Mouse (Mus musculus): ENCODE measurements around the gene Il17rc. TPM values are rescaled to one million over a fixed set of nuclear protein-coding genes. Genes with fewer than 3 reads are reported as not detected.
A peak's percentile ranks its signal among the peaks of the same experiment; 100 is the strongest.

Gene Il17rc
- polyA plus RNA-seq, 1 experiment from 2014 or later: 73.6 TPM

GRCm38 (mm10) chr6:113499346-113499745 lies 28.1 kb downstream of the Il17rc start:
- TF ChIP-seq EP300 (optimal IDR thresholded peaks at IDR 0.05) (no peak), CTCF (IDR thresholded peaks at IDR 0.05; ENCODE audit: low read depth) (no peak)
- no peak for DNase-seq (ENCODE audit: low spot score)
- Histone ChIP-seq H3K4me2 (replicated peaks; ENCODE audit: low read depth) (no peak overlapping the region), H3K4me3 (ENCODE audit: low read depth, low read length) (no peak overlapping the region), H3K9ac (ENCODE audit: low read length) (no peak overlapping the region), H3K27ac (replicated peaks) (no peak overlapping the region), H3K9me3 (ENCODE audit: control insufficient read depth, low read length) (no peaks in the 10 kb centered on the region), H3K36me3 (ENCODE audit: control insufficient read depth, insufficient read depth, low read length) (no peaks in the 10 kb centered on the region), H3K27me3 (ENCODE audit: control insufficient read depth, insufficient read depth, low read length) (0 out of 2 replicates have a peak, but pooled peaks cover 3% of the 10 kb centered on the region), H3K4me1 (replicated peaks; ENCODE audit: control insufficient read depth, insufficient read depth) (no peaks in the 10 kb centered on the region)
- 70% methylated on average over 6 of the region's 6 CpGs for WGBS
- ATAC-seq (ENCODE audit: low FRiP score, low TSS enrichment): no peak

DNA sequence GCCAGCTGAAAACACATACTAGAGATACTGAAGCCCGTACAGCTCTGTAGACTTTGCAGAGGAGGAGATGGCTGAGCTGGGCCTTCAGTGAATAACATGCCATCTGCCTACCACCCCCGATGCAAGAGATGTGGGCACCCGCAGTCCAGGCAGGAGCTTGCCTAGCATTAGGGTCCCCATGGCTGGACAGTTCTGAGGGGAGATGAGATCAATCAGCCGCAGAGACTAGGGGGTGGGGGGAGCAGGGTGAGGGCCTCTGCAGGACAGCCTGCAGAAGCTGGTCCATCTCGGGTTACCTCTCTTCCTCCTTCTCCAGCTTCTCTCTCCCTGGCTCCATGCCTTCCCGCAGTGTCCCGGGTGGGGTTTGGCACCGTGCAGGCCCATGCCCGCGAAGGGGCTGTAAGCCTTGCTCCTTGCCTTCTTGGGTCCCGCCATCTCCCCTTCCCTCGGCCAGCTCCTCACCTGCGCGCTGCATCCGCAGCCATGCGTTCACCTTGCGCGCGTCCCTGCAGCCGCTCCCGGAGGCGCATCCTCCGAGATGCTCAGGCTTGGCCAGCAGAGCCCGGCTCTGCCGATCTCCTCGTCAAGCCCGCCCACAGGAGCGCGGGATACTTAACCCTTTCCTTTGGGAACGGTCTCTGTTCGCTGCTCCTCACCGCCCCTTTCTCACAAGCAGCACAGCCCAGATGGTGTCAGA lies 30.3 kb downstream of the Il17rc start, which contains the start of gene Prrt3:
Prrt3 (minus strand) TSS at position 544 of the 697 bp plus-strand sequence.
- H3K9me3 ChIP-seq (ENCODE audit: control insufficient read depth, low read length): no peaks in the 10 kb centered on the region
- H3K4me3 ChIP-seq (ENCODE audit: low read depth, low read length): peak within 1 kb of the TSS; percentile 28
- TF ChIP-seq CTCF (IDR thresholded peaks at IDR 0.05; ENCODE audit: low read depth): no peak
- TF ChIP-seq EP300 (optimal IDR thresholded peaks at IDR 0.05): no peak
- DNase-seq (ENCODE audit: low spot score) (no peak), ATAC-seq (ENCODE audit: low FRiP score, low TSS enrichment) (0 out of 2 replicates have a peak, but pooled peaks have one; percentile 21)
- 4% methylated on average over 25 of the region's 32 CpGs for WGBS
- no peak within 1 kb of the TSS for H3K27ac ChIP-seq (replicated peaks)
- H3K36me3 ChIP-seq (ENCODE audit: control insufficient read depth, insufficient read depth, low read length): no peaks in the 10 kb centered on the region
- no peaks in the 10 kb centered on the region for H3K4me1 ChIP-seq (replicated peaks; ENCODE audit: control insufficient read depth, insufficient read depth)
- 0 out of 2 replicates have a peak, but pooled peaks cover 3% of the 10 kb centered on the region for H3K27me3 ChIP-seq (ENCODE audit: control insufficient read depth, insufficient read depth, low read length)
- peak within 1 kb of the TSS; percentile 13; the same call in 1 of the 2 replicates for H3K9ac ChIP-seq (ENCODE audit: low read length)
- peak within 1 kb of the TSS; percentile 44 for H3K4me2 ChIP-seq (replicated peaks; ENCODE audit: low read depth)

DNA sequence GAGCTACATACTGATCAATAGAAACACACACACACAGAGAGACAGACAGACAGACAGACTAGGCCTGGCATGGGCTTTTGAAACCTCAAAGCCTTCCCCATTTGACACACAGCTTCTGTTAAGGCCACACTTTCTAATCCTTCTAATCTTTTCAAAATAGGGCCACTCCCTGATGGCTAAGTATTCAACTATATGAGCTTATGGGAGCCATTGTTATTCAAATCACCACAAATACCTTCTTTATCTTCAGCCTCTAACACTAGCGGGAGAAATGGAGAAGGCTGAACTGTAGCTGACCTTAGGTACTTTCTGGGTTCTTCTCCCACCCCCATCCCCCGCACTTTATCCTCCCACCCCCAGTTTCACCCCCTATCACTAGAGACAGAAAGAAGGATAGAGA lies 31.6 kb downstream of the Il17rc start:
- no peak overlapping the region for H3K9ac ChIP-seq (ENCODE audit: low read length)
- 71% methylated on average over 2 of the region's 2 CpGs for WGBS
- no peaks in the 10 kb centered on the region for H3K9me3 ChIP-seq (ENCODE audit: control insufficient read depth, low read length)
- no peak for TF ChIP-seq EP300 (optimal IDR thresholded peaks at IDR 0.05)
- TF ChIP-seq CTCF (IDR thresholded peaks at IDR 0.05; ENCODE audit: low read depth): no peak
- DNase-seq (ENCODE audit: low spot score) (no peak), ATAC-seq (ENCODE audit: low FRiP score, low TSS enrichment) (no peak)
- 0 out of 2 replicates have a peak, but pooled peaks cover 3% of the 10 kb centered on the region for H3K27me3 ChIP-seq (ENCODE audit: control insufficient read depth, insufficient read depth, low read length)
- no peaks in the 10 kb centered on the region for H3K36me3 ChIP-seq (ENCODE audit: control insufficient read depth, insufficient read depth, low read length)
- H3K4me3 ChIP-seq (ENCODE audit: low read depth, low read length): no peak overlapping the region
- H3K27ac ChIP-seq (replicated peaks): no peak overlapping the region
- H3K4me2 ChIP-seq (replicated peaks; ENCODE audit: low read depth): no peak overlapping the region
- H3K4me1 ChIP-seq (replicated peaks; ENCODE audit: control insufficient read depth, insufficient read depth): no peaks in the 10 kb centered on the region

DNA sequence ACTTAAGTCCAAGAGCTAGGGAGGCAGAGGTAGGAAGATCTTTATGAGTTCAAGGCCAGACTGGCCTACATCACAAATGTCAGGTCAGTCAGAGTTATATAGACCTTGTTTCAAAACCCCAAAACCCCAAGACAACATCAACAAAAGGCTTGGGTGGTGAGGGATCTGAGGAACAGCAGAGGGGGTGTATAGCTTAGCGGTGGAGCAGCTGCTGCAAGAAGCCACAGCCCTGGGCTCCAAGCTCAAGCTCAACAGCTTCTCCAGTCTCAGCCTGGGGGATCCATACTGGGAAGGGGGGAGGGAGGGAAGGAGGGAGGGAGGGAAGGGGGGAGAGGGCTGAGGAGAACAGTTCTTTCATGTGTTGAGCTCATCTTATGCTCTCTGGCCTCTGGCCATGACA lies 34.5 kb downstream of the Il17rc start:
- Histone ChIP-seq H3K27ac (replicated peaks) (no peak overlapping the region), H3K27me3 (ENCODE audit: control insufficient read depth, insufficient read depth, low read length) (0 out of 2 replicates have a peak, but pooled peaks cover 3% of the 10 kb centered on the region), H3K9ac (ENCODE audit: low read length) (no peak overlapping the region), H3K4me1 (replicated peaks; ENCODE audit: control insufficient read depth, insufficient read depth) (no peaks in the 10 kb centered on the region), H3K9me3 (ENCODE audit: control insufficient read depth, low read length) (no peaks in the 10 kb centered on the region), H3K36me3 (ENCODE audit: control insufficient read depth, insufficient read depth, low read length) (no peaks in the 10 kb centered on the region), H3K4me2 (replicated peaks; ENCODE audit: low read depth) (no peak overlapping the region), H3K4me3 (ENCODE audit: low read depth, low read length) (no peak overlapping the region)
- WGBS: 76% methylated on average over 1 of the region's 1 CpGs
- no peak for DNase-seq (ENCODE audit: low spot score)
- TF ChIP-seq CTCF (IDR thresholded peaks at IDR 0.05; ENCODE audit: low read depth): no peak
- no peak for ATAC-seq (ENCODE audit: low FRiP score, low TSS enrichment)

DNA sequence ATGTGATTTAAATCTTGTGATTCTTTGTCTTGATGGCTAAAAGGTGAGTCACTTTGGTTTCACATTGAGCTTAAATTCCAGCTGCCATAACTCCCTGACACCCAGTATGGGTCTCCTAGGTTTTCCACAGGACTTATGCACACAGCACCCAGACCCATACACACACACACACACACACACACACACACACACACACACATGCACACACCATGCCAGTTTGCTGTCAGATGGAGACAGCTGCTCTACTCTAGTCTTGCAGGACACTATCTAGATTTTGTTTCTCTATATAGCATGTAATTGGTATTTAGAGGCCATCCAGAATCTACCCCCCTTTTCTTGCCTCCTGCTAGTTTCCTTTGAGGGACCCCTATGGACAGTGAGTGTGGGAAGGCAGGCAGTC lies 35.9 kb downstream of the Il17rc start:
- DNase-seq (ENCODE audit: low spot score) (no peak), ATAC-seq (ENCODE audit: low FRiP score, low TSS enrichment) (no peak)
- Histone ChIP-seq H3K4me2 (replicated peaks; ENCODE audit: low read depth) (no peak overlapping the region), H3K27ac (replicated peaks) (no peak overlapping the region), H3K4me3 (ENCODE audit: low read depth, low read length) (no peak overlapping the region), H3K27me3 (ENCODE audit: control insufficient read depth, insufficient read depth, low read length) (no peaks in the 10 kb centered on the region), H3K9ac (ENCODE audit: low read length) (no peak overlapping the region), H3K36me3 (ENCODE audit: control insufficient read depth, insufficient read depth, low read length) (no peaks in the 10 kb centered on the region), H3K4me1 (replicated peaks; ENCODE audit: control insufficient read depth, insufficient read depth) (no peaks in the 10 kb centered on the region), H3K9me3 (ENCODE audit: control insufficient read depth, low read length) (no peaks in the 10 kb centered on the region)
- no peak for TF ChIP-seq CTCF (IDR thresholded peaks at IDR 0.05; ENCODE audit: low read depth)
- no peak for TF ChIP-seq EP300 (optimal IDR thresholded peaks at IDR 0.05)

DNA sequence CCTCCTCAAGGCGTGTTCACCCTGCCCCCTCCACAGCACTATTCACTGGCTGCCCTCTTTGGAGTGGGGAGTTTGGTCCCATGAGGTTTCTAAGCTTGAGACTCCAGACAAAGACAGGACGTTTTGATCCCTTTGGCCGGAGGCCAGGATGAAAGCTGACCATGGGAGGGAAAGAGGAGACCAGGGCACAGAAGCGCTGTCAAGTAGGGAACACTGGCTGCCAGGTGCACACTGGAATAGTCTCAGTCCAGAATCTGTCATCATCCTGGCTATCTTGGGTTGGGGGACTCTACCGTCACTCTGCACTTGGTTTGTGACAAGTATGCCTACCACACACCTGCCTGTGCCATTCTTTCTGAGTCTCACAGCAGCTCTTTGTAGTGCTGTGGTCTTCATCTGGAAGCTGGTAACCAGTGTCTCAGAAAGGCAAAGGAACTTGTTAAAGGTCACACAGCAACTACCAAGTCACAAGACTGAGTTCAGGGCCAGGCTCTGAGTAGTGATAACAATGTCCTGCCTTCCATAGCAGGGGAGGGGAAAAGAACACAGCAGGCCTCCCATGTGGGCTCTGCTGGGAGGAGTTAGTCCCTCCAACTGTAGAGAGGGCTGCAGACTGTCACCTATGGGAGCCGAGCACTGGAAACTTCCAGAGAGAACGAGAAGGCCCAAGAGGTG lies 37.2 kb downstream of the Il17rc start:
- Histone ChIP-seq H3K36me3 (ENCODE audit: control insufficient read depth, insufficient read depth, low read length) (no peaks in the 10 kb centered on the region), H3K4me1 (replicated peaks; ENCODE audit: control insufficient read depth, insufficient read depth) (no peaks in the 10 kb centered on the region), H3K9me3 (ENCODE audit: control insufficient read depth, low read length) (no peaks in the 10 kb centered on the region), H3K4me2 (replicated peaks; ENCODE audit: low read depth) (no peak overlapping the region), H3K9ac (ENCODE audit: low read length) (no peak overlapping the region), H3K27ac (replicated peaks) (no peak overlapping the region), H3K27me3 (ENCODE audit: control insufficient read depth, insufficient read depth, low read length) (no peaks in the 10 kb centered on the region), H3K4me3 (ENCODE audit: low read depth, low read length) (no peak overlapping the region)
- DNase-seq (ENCODE audit: low spot score) (no peak), ATAC-seq (ENCODE audit: low FRiP score, low TSS enrichment) (no peak)
- TF ChIP-seq CTCF (IDR thresholded peaks at IDR 0.05; ENCODE audit: low read depth): no peak
- no peak for TF ChIP-seq EP300 (optimal IDR thresholded peaks at IDR 0.05)
- WGBS: 62% methylated on average over 7 of the region's 7 CpGs
